Mouse (Mus musculus): ENCODE results near the gene Zpld1. TPM values are rescaled to one million over a fixed set of nuclear protein-coding genes. Genes with fewer than 3 reads are reported as not detected.
A peak's percentile ranks its signal among the peaks of the same experiment; 100 is the strongest.

Zpld1 gene
- 0.35 and 0.75 TPM in 2 replicates for polyA plus RNA-seq (2015; fragmentation: Nextera tagmentation; extraction: Ambion mirVana)

- Histone ChIP-seq H3K4me2 (ENCODE audit: low read length) (no peak within 1 kb of the TSS), H3K9me3 (replicated peaks; ENCODE audit: control insufficient read depth, low read length, poor library complexity, severe bottlenecking) (no peaks in the 10 kb centered on the region), H3K4me1 (ENCODE audit: control insufficient read depth, insufficient read depth, low read length) (no peaks in the 10 kb centered on the region), H3K27me3 (ENCODE audit: control insufficient read depth, insufficient read depth, low read depth, low read length) (no peaks in the 10 kb centered on the region), H3K27ac (ENCODE audit: low read length) (no peak within 1 kb of the TSS), H3K4me3 (ENCODE audit: low read depth, low read length) (no peak within 1 kb of the TSS), H3K9ac (ENCODE audit: low read depth, low read length) (no peak within 1 kb of the TSS), H3K36me3 (ENCODE audit: control insufficient read depth, insufficient read depth, low read length) (no peaks in the 10 kb centered on the region)
- WGBS, result 98% methylated on average over 2 of the region's 2 CpGs
- no peak for ATAC-seq
Measured at GRCm38 (mm10) chr16:55297886-55298285, at the start of gene Zpld1. Gene Zpld1 (minus strand): TSS chr16:55297986.

DNA sequence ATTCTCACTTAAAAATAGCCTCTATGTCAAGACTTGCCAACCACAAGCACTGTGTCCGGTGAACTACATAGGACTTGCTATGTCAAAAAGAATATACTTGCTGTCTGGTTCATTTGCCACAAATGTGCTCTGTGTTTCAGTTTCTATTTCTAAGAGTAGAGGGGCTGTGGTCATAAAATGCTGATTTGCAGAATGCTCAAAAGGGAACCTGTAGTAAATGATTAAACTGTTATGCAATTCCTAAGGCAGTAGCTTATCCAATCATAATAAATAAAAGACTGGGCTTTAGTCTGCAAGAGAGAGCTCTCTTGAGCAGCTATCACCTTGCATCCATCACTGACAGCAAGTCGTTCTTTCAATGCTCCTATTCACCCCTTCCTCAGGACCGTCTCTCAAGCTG, 47.9 kb upstream of the Zpld1 start:
- no peak overlapping the region for H3K4me3 ChIP-seq (ENCODE audit: low read depth, low read length)
- ATAC-seq, result no peak
- WGBS, result 91% methylated on average over 3 of the region's 3 CpGs

DNA sequence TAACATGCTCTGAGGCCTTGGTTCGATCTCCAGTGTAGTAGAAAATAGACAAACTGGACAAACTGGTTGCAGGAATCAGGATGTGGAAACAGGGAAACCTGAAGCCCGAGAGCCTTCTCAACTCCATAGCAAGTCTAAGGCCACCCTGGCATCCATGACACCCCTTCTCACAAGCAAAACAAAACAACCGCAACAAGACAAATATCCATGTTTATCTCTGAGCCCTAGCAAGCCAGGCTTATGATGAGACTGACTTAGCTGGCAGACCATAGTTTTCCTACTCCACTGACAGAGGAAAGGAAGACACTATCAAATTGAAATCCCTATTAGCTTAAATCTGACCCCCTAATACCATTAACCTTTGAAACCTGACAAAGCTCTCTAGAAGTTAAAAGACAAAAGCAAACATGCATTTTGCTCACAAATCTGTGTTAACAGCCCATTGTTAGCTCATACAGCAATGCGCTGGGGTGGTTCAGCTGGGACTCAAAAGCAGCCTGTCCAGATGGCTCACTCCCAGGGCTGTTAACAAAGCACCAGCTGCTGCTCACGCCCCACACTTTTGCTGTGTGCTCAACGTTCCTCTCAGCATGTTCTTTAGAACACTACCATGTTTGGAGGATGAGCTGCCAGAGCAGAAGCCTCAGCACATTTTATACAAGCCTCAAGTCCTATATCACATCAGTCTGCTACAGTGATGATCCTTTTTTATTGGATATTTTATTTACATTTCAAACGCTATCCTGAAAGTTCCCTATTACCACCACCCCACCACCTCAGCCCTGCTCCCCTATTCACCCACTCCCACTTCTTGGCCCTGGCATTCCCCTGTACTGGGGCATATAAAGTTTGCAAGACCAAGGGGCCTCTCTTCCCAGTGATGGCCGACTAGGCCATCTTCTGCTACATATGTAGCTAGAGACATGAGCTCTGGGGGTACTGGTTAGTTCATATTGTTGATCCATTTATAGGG, 24.0 kb upstream of the Zpld1 start:
- no peak overlapping the region for H3K4me2 ChIP-seq (ENCODE audit: low read length)

More for the DNA sequence above, 47.9 kb upstream of the Zpld1 start:
- no peak overlapping the region for H3K27ac ChIP-seq (ENCODE audit: low read length)
- no peaks in the 10 kb centered on the region for H3K27me3 ChIP-seq (ENCODE audit: control insufficient read depth, insufficient read depth, low read depth, low read length)
- no peak overlapping the region for H3K9ac ChIP-seq (ENCODE audit: low read depth, low read length)
- no peaks in the 10 kb centered on the region for H3K4me1 ChIP-seq (ENCODE audit: control insufficient read depth, insufficient read depth, low read length)
- no peaks in the 10 kb centered on the region for H3K36me3 ChIP-seq (ENCODE audit: control insufficient read depth, insufficient read depth, low read length)
- H3K4me2 ChIP-seq (ENCODE audit: low read length), result no peak overlapping the region
- H3K9me3 ChIP-seq (replicated peaks; ENCODE audit: control insufficient read depth, low read length, poor library complexity, severe bottlenecking), result no peaks in the 10 kb centered on the region

GRCm38 (mm10) chr16:55316996-55317395, 19.2 kb upstream of the Zpld1 start:
- Histone ChIP-seq H3K36me3 (ENCODE audit: control insufficient read depth, insufficient read depth, low read length) (no peaks in the 10 kb centered on the region), H3K4me3 (ENCODE audit: low read depth, low read length) (no peak overlapping the region), H3K27me3 (ENCODE audit: control insufficient read depth, insufficient read depth, low read depth, low read length) (no peaks in the 10 kb centered on the region), H3K4me2 (ENCODE audit: low read length) (no peak overlapping the region), H3K27ac (ENCODE audit: low read length) (no peak overlapping the region), H3K9ac (ENCODE audit: low read depth, low read length) (no peak overlapping the region), H3K9me3 (replicated peaks; ENCODE audit: control insufficient read depth, low read length, poor library complexity, severe bottlenecking) (no peaks in the 10 kb centered on the region), H3K4me1 (ENCODE audit: control insufficient read depth, insufficient read depth, low read length) (peaks cover 3% of the 10 kb centered on the region; the same call in 1 of the 2 replicates)
- no peak for ATAC-seq

More for the DNA sequence above, 24.0 kb upstream of the Zpld1 start:
- Histone ChIP-seq H3K9ac (ENCODE audit: low read depth, low read length) (no peak overlapping the region), H3K9me3 (replicated peaks; ENCODE audit: control insufficient read depth, low read length, poor library complexity, severe bottlenecking) (no peaks in the 10 kb centered on the region), H3K4me3 (ENCODE audit: low read depth, low read length) (no peak overlapping the region), H3K27ac (ENCODE audit: low read length) (no peak overlapping the region), H3K4me1 (ENCODE audit: control insufficient read depth, insufficient read depth, low read length) (no peaks in the 10 kb centered on the region; the same call in 1 of the 2 replicates), H3K27me3 (ENCODE audit: control insufficient read depth, insufficient read depth, low read depth, low read length) (no peaks in the 10 kb centered on the region), H3K36me3 (ENCODE audit: control insufficient read depth, insufficient read depth, low read length) (no peaks in the 10 kb centered on the region)
- 39% methylated on average over 7 of the region's 8 CpGs for WGBS
- ATAC-seq, result peak; percentile 90

DNA sequence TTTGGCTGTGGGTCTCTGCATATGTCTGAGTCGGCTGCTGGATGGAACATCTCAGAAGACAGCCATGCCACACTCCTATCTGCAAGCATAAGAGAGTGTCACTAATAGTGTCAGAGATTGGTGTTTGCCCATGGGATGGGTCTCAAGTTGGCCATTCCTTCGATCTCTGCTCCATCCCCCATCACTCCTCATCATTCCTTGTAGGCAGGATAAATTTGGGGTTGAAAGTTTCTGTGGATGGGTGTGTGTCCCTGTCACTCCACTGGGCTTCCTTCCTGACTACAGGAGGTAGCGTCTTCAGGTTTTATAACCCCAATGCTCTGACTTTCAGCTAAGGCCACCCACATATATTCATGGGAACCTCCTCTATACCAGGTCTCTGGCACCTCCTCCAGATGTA, 14.3 kb upstream of the Zpld1 start:
- Histone ChIP-seq H3K4me3 (ENCODE audit: low read depth, low read length) (no peak overlapping the region), H3K36me3 (ENCODE audit: control insufficient read depth, insufficient read depth, low read length) (no peaks in the 10 kb centered on the region), H3K27ac (ENCODE audit: low read length) (no peak overlapping the region), H3K9ac (ENCODE audit: low read depth, low read length) (no peak overlapping the region), H3K4me2 (ENCODE audit: low read length) (no peak overlapping the region), H3K27me3 (ENCODE audit: control insufficient read depth, insufficient read depth, low read depth, low read length) (no peaks in the 10 kb centered on the region), H3K9me3 (replicated peaks; ENCODE audit: control insufficient read depth, low read length, poor library complexity, severe bottlenecking) (no peaks in the 10 kb centered on the region), H3K4me1 (ENCODE audit: control insufficient read depth, insufficient read depth, low read length) (peaks cover 3% of the 10 kb centered on the region; the same call in 1 of the 2 replicates)
- 90% methylated on average over 3 of the region's 3 CpGs for WGBS
- no peak for ATAC-seq

- WGBS, result 92% methylated on average over 2 of the region's 2 CpGs
- no peak overlapping the region for H3K27ac ChIP-seq (ENCODE audit: low read length)
Measured at GRCm38 (mm10) chr16:55282696-55283095, 15.1 kb downstream of the Zpld1 start.

GRCm38 (mm10) chr16:55277447-55277846, 20.3 kb downstream of the Zpld1 start:
- Histone ChIP-seq H3K9ac (ENCODE audit: low read depth, low read length) (no peak overlapping the region), H3K27ac (ENCODE audit: low read length) (no peak overlapping the region), H3K27me3 (ENCODE audit: control insufficient read depth, insufficient read depth, low read depth, low read length) (no peaks in the 10 kb centered on the region), H3K4me3 (ENCODE audit: low read depth, low read length) (no peak overlapping the region), H3K36me3 (ENCODE audit: control insufficient read depth, insufficient read depth, low read length) (no peaks in the 10 kb centered on the region), H3K4me2 (ENCODE audit: low read length) (no peak overlapping the region), H3K9me3 (replicated peaks; ENCODE audit: control insufficient read depth, low read length, poor library complexity, severe bottlenecking) (no peaks in the 10 kb centered on the region), H3K4me1 (ENCODE audit: control insufficient read depth, insufficient read depth, low read length) (no peaks in the 10 kb centered on the region)
- no peak for ATAC-seq
- 86% methylated on average over 3 of the region's 3 CpGs for WGBS

More at GRCm38 (mm10) chr16:55282696-55283095, 15.1 kb downstream of the Zpld1 start:
- no peaks in the 10 kb centered on the region for H3K27me3 ChIP-seq (ENCODE audit: control insufficient read depth, insufficient read depth, low read depth, low read length)
- no peak overlapping the region for H3K4me2 ChIP-seq (ENCODE audit: low read length)
- H3K4me3 ChIP-seq (ENCODE audit: low read depth, low read length), result no peak overlapping the region
- H3K4me1 ChIP-seq (ENCODE audit: control insufficient read depth, insufficient read depth, low read length), result no peaks in the 10 kb centered on the region
- no peaks in the 10 kb centered on the region for H3K9me3 ChIP-seq (replicated peaks; ENCODE audit: control insufficient read depth, low read length, poor library complexity, severe bottlenecking)
- no peak overlapping the region for H3K9ac ChIP-seq (ENCODE audit: low read depth, low read length)
- ATAC-seq, result no peak
- H3K36me3 ChIP-seq (ENCODE audit: control insufficient read depth, insufficient read depth, low read length), result no peaks in the 10 kb centered on the region

DNA sequence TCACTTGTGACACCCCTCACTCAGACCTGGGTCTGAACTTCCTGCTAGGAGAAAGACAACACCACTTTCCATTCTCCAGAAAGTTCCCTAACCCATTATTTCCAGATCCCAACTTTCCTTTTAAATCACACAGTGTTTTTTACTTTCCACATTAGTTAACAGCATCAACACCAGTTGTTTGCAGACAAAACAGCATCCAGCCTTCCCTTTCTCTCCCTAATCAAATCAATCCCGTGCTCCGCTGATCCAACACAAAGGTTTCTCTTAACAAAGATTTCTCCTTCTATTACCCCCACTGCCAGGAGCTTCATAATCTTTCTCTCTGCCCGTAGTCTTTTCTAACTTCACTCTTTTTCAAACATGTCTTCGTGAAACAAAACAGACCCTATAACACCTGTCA, 32.5 kb downstream of the Zpld1 start:
- WGBS, result 6% methylated on average over 4 of the region's 4 CpGs
- Histone ChIP-seq H3K36me3 (ENCODE audit: control insufficient read depth, insufficient read depth, low read length) (no peaks in the 10 kb centered on the region), H3K27ac (ENCODE audit: low read length) (no peak overlapping the region), H3K9ac (ENCODE audit: low read depth, low read length) (no peak overlapping the region), H3K27me3 (ENCODE audit: control insufficient read depth, insufficient read depth, low read depth, low read length) (no peaks in the 10 kb centered on the region), H3K4me1 (ENCODE audit: control insufficient read depth, insufficient read depth, low read length) (0 out of 2 replicates have a peak, but pooled peaks cover under 1% of the 10 kb centered on the region), H3K4me3 (ENCODE audit: low read depth, low read length) (no peak overlapping the region), H3K9me3 (replicated peaks; ENCODE audit: control insufficient read depth, low read length, poor library complexity, severe bottlenecking) (no peaks in the 10 kb centered on the region), H3K4me2 (ENCODE audit: low read length) (no peak overlapping the region)
- no peak for ATAC-seq

GRCm38 (mm10) chr16:55260862-55261574, 36.8 kb downstream of the Zpld1 start:
- Histone ChIP-seq H3K9ac (ENCODE audit: low read depth, low read length) (no peak overlapping the region), H3K9me3 (replicated peaks; ENCODE audit: control insufficient read depth, low read length, poor library complexity, severe bottlenecking) (no peaks in the 10 kb centered on the region), H3K4me2 (ENCODE audit: low read length) (no peak overlapping the region), H3K4me3 (ENCODE audit: low read depth, low read length) (no peak overlapping the region), H3K27me3 (ENCODE audit: control insufficient read depth, insufficient read depth, low read depth, low read length) (no peaks in the 10 kb centered on the region), H3K27ac (ENCODE audit: low read length) (no peak overlapping the region), H3K36me3 (ENCODE audit: control insufficient read depth, insufficient read depth, low read length) (no peaks in the 10 kb centered on the region), H3K4me1 (ENCODE audit: control insufficient read depth, insufficient read depth, low read length) (0 out of 2 replicates have a peak, but pooled peaks cover 2% of the 10 kb centered on the region)
- ATAC-seq, result no peak
- 67% methylated on average over 7 of the region's 7 CpGs for WGBS

Data from midbrain, embryonic 16.5 days (tissue).